ENCODE assay signal across 10 mouse cellular contexts in the genomic region with DNA sequence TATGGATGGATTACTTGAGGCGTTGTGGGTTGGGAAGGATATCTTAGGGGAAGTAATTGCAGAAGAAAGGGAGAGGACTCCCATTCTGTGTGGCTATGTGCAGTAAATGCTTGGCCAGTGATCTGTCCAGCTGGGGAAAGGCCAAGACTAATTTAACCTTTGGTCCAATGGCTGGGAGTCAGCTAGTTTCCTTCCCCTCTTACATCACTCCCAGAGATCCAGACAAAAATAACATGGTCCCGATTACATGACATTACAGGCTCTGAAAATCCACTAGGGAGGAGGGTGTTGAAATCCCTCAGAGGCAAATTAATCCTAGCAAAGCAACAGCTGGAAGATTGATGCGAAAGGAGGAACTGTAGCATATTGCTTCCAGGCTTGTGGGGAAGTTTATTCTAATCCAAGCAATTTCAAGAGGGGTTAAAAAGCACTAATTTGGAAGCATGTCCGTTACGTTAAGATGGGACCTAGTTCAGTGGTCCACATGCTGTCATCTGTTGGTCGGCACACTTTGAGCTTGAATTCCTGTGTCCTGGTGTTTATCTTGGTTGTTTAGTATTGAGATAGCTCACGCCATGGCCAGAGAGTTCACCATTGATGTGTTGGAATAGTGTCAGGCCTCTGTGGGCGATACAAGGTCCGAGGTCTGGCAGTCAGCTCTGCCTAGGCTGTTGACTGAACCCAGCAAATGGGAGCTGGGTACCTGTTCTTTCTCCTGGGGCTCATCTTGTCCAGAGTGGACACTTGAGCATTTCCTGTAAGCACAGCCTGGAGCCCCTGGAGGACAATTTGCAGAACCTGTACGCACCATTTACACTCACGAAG.
A peak's percentile ranks its signal among the peaks of the same experiment; 100 is the strongest.
DNase-seq lines count a peak whose midpoint lies in the region; ATAC-seq and TF ChIP-seq lines count a peak whose summit lies in the region.
"Had no signal": no experiment of that assay in that cellular context is flagged by ENCODE, and none has a peak within 500 bp of the region (broad histone marks: within the 10 kb centered on the region; RNA-seq: fewer than 3 reads in every experiment).

No protein-coding gene starts in this region.

- peak overlapping the region; percentile 26; the same call in 1 of the 2 replicates for H3K27ac ChIP-seq in heart, embryonic 13.5 days (replicated peaks)
- peak overlapping the region; percentile 70 for H3K27ac ChIP-seq in kidney, postnatal 0 days
- H3K27ac ChIP-seq in stomach, postnatal 0 days (replicated peaks): peak overlapping the region; percentile 67
- H3K27ac ChIP-seq: left cerebral cortex, adult 2 months had no signal

- peaks cover 14% of the 10 kb centered on the region for H3K27me3 ChIP-seq in heart, embryonic 13.5 days (replicated peaks)
- no peaks in the 10 kb centered on the region for H3K27me3 ChIP-seq in kidney, postnatal 0 days (ENCODE audit: insufficient read depth, low read length)
- no peaks in the 10 kb centered on the region for H3K27me3 ChIP-seq in stomach, postnatal 0 days (ENCODE audit: control insufficient read depth, insufficient read depth, low read length)

- no peak overlapping the region for H3K4me2 ChIP-seq in heart, embryonic 13.5 days
- no peak overlapping the region; the same call in 1 of the 2 replicates for H3K4me2 ChIP-seq in kidney, postnatal 0 days (ENCODE audit: low read length)
- H3K4me2 ChIP-seq in stomach, postnatal 0 days (replicated peaks; ENCODE audit: low read depth): no peak overlapping the region

- H3K9ac ChIP-seq in heart, embryonic 13.5 days: no peak overlapping the region
- no peak overlapping the region for H3K9ac ChIP-seq in kidney, postnatal 0 days (ENCODE audit: low read depth, low read length)
- no peak overlapping the region for H3K9ac ChIP-seq in stomach, postnatal 0 days (ENCODE audit: low read length)

- H3K9me3 ChIP-seq in heart, embryonic 13.5 days: no peaks in the 10 kb centered on the region
- no peaks in the 10 kb centered on the region for H3K9me3 ChIP-seq in kidney, postnatal 0 days (replicated peaks; ENCODE audit: low read length)
- no peaks in the 10 kb centered on the region for H3K9me3 ChIP-seq in stomach, postnatal 0 days (ENCODE audit: control insufficient read depth, low read length)
- H3K9me3 ChIP-seq: G1E had no signal

- peak; percentile 0 for DNase-seq in retina, adult 2 months (ENCODE audit: low read depth, low spot score)
- DNase-seq in retina, embryonic 14.5 days (ENCODE audit: low spot score): no peak
- peak; percentile 94 for DNase-seq in kidney, postnatal 0 days (ENCODE audit: low spot score)
- no peak for DNase-seq in stomach, postnatal 0 days (ENCODE audit: low spot score)
- no peak for DNase-seq in cerebellum, adult 9-11 months
- no peak for DNase-seq in frontal cortex, postnatal 36 days (ENCODE audit: low spot score in 2 of 2)

- no peak overlapping the region for H3K4me3 ChIP-seq in heart, embryonic 13.5 days
- H3K4me3 ChIP-seq in kidney, postnatal 0 days (replicated peaks; ENCODE audit: low read depth, low read length): no peak overlapping the region
- no peak overlapping the region for H3K4me3 ChIP-seq in stomach, postnatal 0 days (ENCODE audit: low read depth, low read length)
- H3K4me3 ChIP-seq: left cerebral cortex, adult 2 months had no signal

- 48% methylated on average over 11 of the region's 11 CpGs for WGBS in heart, embryonic 13.5 days
- WGBS in kidney, postnatal 0 days: 44% methylated on average over 11 of the region's 11 CpGs
- 50% methylated on average over 11 of the region's 11 CpGs for WGBS in stomach, postnatal 0 days

- H3K4me1 ChIP-seq in heart, embryonic 13.5 days: peaks cover 47% of the 10 kb centered on the region
- peaks cover 16% of the 10 kb centered on the region for H3K4me1 ChIP-seq in kidney, postnatal 0 days (replicated peaks; ENCODE audit: insufficient read depth, low read length)
- H3K4me1 ChIP-seq in stomach, postnatal 0 days (replicated peaks; ENCODE audit: control insufficient read depth, insufficient read depth): no peaks in the 10 kb centered on the region

- H3K36me3 ChIP-seq in heart, embryonic 13.5 days: no peaks in the 10 kb centered on the region
- H3K36me3 ChIP-seq in kidney, postnatal 0 days (ENCODE audit: insufficient read depth, low read length): no peaks in the 10 kb centered on the region
- no peaks in the 10 kb centered on the region for H3K36me3 ChIP-seq in stomach, postnatal 0 days (ENCODE audit: control insufficient read depth, insufficient read depth, low read length)
- H3K36me3 ChIP-seq: G1E had no signal

- ATAC-seq in heart, embryonic 13.5 days (ENCODE audit: extremely low read depth, insufficient number of reproducible peaks, low FRiP score, low TSS enrichment): no peak
- ATAC-seq in kidney, postnatal 0 days (replicated peaks; ENCODE audit: low FRiP score, low read depth): peak; percentile 41; the same call in 1 of the 2 replicates
- peak; percentile 62; the same call in 1 of the 2 replicates for ATAC-seq in stomach, postnatal 0 days (ENCODE audit: low FRiP score, low TSS enrichment)
- ATAC-seq in megakaryocyte, adult 5-6 weeks (ENCODE audit: poor library complexity, severe bottlenecking): no peak

- no peak for TF ChIP-seq CTCF in kidney, postnatal 0 days (IDR thresholded peaks at IDR 0.05; ENCODE audit: low read depth)
- no peak for TF ChIP-seq CTCF in stomach, postnatal 0 days (IDR thresholded peaks at IDR 0.05; ENCODE audit: low read depth)

- TF ChIP-seq EP300 in stomach, postnatal 0 days (optimal IDR thresholded peaks at IDR 0.05): no peak

Comparison
In these comparisons a context has a peak if more than half of its experiments do, and no peak if none do; other contexts are left out.
1. DNase-seq: peak in retina, adult 2 months (single experiment) and kidney, postnatal 0 days (single experiment); none in retina, embryonic 14.5 days (single experiment), stomach, postnatal 0 days (single experiment), cerebellum, adult 9-11 months (single experiment) and frontal cortex, postnatal 36 days (0 of 2).
2. ATAC-seq: peak in kidney, postnatal 0 days (single experiment) and stomach, postnatal 0 days (single experiment); none in heart, embryonic 13.5 days (single experiment) and megakaryocyte, adult 5-6 weeks (single experiment).
3. Peak in every context shown above with its lines, with median percentiles within 50 percentile points of each other: H3K27ac ChIP-seq.